8 mouse cellular contexts compared by ENCODE assay signal in the genomic region with DNA sequence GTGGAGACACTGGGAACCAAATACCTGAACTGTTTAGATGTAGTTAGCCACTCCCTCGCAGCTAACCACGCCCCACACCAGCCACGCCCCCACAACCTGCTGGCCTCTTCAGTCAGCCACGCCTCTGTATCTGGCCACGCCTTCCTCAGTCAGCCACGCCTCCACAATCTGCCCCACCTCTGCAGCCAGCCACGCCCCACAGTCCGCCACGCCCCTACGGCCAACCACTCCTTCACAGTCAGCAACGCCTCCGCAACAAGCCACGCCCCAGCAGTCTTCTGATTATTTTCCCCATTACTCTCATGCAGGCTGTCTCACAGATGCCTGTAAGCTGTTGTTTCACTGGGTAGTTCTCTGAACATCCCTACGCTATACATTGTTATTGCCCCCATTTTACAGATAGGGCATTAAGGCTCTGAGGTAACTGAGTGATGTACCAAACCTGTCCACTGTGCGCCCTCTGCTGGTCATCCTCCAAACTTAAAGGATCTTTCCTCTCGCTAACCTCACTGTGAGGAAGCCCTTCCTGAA. TPM values are rescaled to one million over a fixed set of nuclear protein-coding genes. Genes with fewer than 3 reads are reported as not detected.
DNase-seq lines count a peak whose midpoint lies in the region; ATAC-seq and TF ChIP-seq lines count a peak whose summit lies in the region.

No protein-coding gene starts in this region.

- no peak overlapping the region for H3K27ac ChIP-seq in hindbrain, embryonic 10.5 days
- H3K27ac ChIP-seq in hindbrain, embryonic 16.5 days (ENCODE audit: low read depth, low read length): no peak overlapping the region
- no peak overlapping the region for H3K27ac ChIP-seq in heart, embryonic 13.5 days (replicated peaks)
- H3K27ac ChIP-seq in stomach, postnatal 0 days (replicated peaks): no peak overlapping the region

- no peak overlapping the region for H3K9ac ChIP-seq in hindbrain, embryonic 16.5 days (ENCODE audit: low read depth, low read length)
- no peak overlapping the region for H3K9ac ChIP-seq in heart, embryonic 13.5 days
- H3K9ac ChIP-seq in stomach, postnatal 0 days (ENCODE audit: low read length): no peak overlapping the region

- TF ChIP-seq EP300 in stomach, postnatal 0 days (optimal IDR thresholded peaks at IDR 0.05): no peak

- TF ChIP-seq CTCF in stomach, postnatal 0 days (IDR thresholded peaks at IDR 0.05; ENCODE audit: low read depth): peak; percentile 82

- no peaks in the 10 kb centered on the region for H3K27me3 ChIP-seq in hindbrain, embryonic 10.5 days (ENCODE audit: insufficient read depth, poor library complexity, severe bottlenecking)
- H3K27me3 ChIP-seq in hindbrain, embryonic 16.5 days (replicated peaks; ENCODE audit: control insufficient read depth, insufficient read depth, low read length): no peaks in the 10 kb centered on the region; the same call in 1 of the 2 replicates
- peaks cover 37% of the 10 kb centered on the region for H3K27me3 ChIP-seq in heart, embryonic 13.5 days (replicated peaks)
- peaks cover 61% of the 10 kb centered on the region for H3K27me3 ChIP-seq in megakaryocyte, embryonic 14.5 days (replicated peaks)
- no peaks in the 10 kb centered on the region for H3K27me3 ChIP-seq in stomach, postnatal 0 days (ENCODE audit: control insufficient read depth, insufficient read depth, low read length)

- no peak overlapping the region for H3K4me2 ChIP-seq in hindbrain, embryonic 16.5 days (ENCODE audit: low read length)
- no peak overlapping the region for H3K4me2 ChIP-seq in heart, embryonic 13.5 days
- no peak overlapping the region for H3K4me2 ChIP-seq in stomach, postnatal 0 days (replicated peaks; ENCODE audit: low read depth)

- WGBS in hindbrain, embryonic 10.5 days: 17% methylated on average over 16 of the region's 16 CpGs
- WGBS in hindbrain, embryonic 16.5 days: 15% methylated on average over 16 of the region's 16 CpGs
- 16% methylated on average over 16 of the region's 16 CpGs for WGBS in heart, embryonic 13.5 days
- WGBS in stomach, postnatal 0 days: 19% methylated on average over 16 of the region's 16 CpGs

- no peaks in the 10 kb centered on the region for H3K36me3 ChIP-seq in hindbrain, embryonic 10.5 days
- H3K36me3 ChIP-seq in hindbrain, embryonic 16.5 days (ENCODE audit: control insufficient read depth, insufficient read depth, low read length): no peaks in the 10 kb centered on the region
- H3K36me3 ChIP-seq in heart, embryonic 13.5 days: no peaks in the 10 kb centered on the region
- no peaks in the 10 kb centered on the region for H3K36me3 ChIP-seq in megakaryocyte, embryonic 14.5 days (replicated peaks; ENCODE audit: low read length)
- H3K36me3 ChIP-seq in stomach, postnatal 0 days (ENCODE audit: control insufficient read depth, insufficient read depth, low read length): no peaks in the 10 kb centered on the region

- no peak; the same call in 1 of the 2 replicates for ATAC-seq in hindbrain, embryonic 16.5 days
- peak; percentile 84 for ATAC-seq in heart, embryonic 13.5 days (ENCODE audit: extremely low read depth, insufficient number of reproducible peaks, low FRiP score, low TSS enrichment)
- ATAC-seq in stomach, postnatal 0 days (ENCODE audit: low FRiP score, low TSS enrichment): peak; percentile 87

- H3K9me3 ChIP-seq in hindbrain, embryonic 10.5 days: no peaks in the 10 kb centered on the region; the same call in 1 of the 2 replicates
- no peaks in the 10 kb centered on the region for H3K9me3 ChIP-seq in hindbrain, embryonic 16.5 days (ENCODE audit: control insufficient read depth, low read length)
- no peaks in the 10 kb centered on the region for H3K9me3 ChIP-seq in heart, embryonic 13.5 days
- no peaks in the 10 kb centered on the region for H3K9me3 ChIP-seq in megakaryocyte, embryonic 14.5 days
- H3K9me3 ChIP-seq in stomach, postnatal 0 days (ENCODE audit: control insufficient read depth, low read length): no peaks in the 10 kb centered on the region

- H3K4me3 ChIP-seq in hindbrain, embryonic 10.5 days: no peak overlapping the region
- H3K4me3 ChIP-seq in hindbrain, embryonic 16.5 days (ENCODE audit: low read length): no peak overlapping the region
- no peak overlapping the region for H3K4me3 ChIP-seq in heart, embryonic 13.5 days
- H3K4me3 ChIP-seq in megakaryocyte, embryonic 14.5 days (replicated peaks): peak overlapping the region; percentile 34
- H3K4me3 ChIP-seq in stomach, postnatal 0 days (ENCODE audit: low read depth, low read length): no peak overlapping the region

- DNase-seq in hindbrain, embryonic 10.5 days (ENCODE audit: low spot score): peak; percentile 35
- DNase-seq in ES-CJ7 (ENCODE audit: low read depth, low spot score): peak; percentile 97
- peak; percentile 56 to 59 for DNase-seq in cerebellum, postnatal 36 days
- peak; percentile 33 for DNase-seq in layer of hippocampus, adult 9-10 months (ENCODE audit: low spot score)
- peak; percentile 92 for DNase-seq in stomach, postnatal 0 days (ENCODE audit: low spot score)

- H3K4me1 ChIP-seq in hindbrain, embryonic 10.5 days (replicated peaks): peaks cover 2% of the 10 kb centered on the region; the same call in 1 of the 2 replicates
- H3K4me1 ChIP-seq in hindbrain, embryonic 16.5 days (ENCODE audit: control insufficient read depth, insufficient read depth, low read depth, low read length): no peaks in the 10 kb centered on the region
- no peaks in the 10 kb centered on the region for H3K4me1 ChIP-seq in heart, embryonic 13.5 days
- peaks cover 11% of the 10 kb centered on the region for H3K4me1 ChIP-seq in megakaryocyte, embryonic 14.5 days
- no peaks in the 10 kb centered on the region for H3K4me1 ChIP-seq in stomach, postnatal 0 days (replicated peaks; ENCODE audit: control insufficient read depth, insufficient read depth)

RNA-seq across cellular contexts. Expression of a gene that starts 16.2 kb away (rescaled TPM):
- 153 and 167 TPM in 2 replicates for polyA plus RNA-seq in hindbrain, embryonic 10.5 days (2016; fragmentation: Nextera tagmentation; extraction: Ambion mirVana)
- 145 and 162 TPM in 2 replicates for polyA plus RNA-seq in hindbrain, embryonic 16.5 days (2015; fragmentation: Nextera tagmentation; extraction: Ambion mirVana)
- 50.5 and 61.6 TPM in 2 replicates for polyA plus RNA-seq in heart, embryonic 13.5 days (2015; fragmentation: Nextera tagmentation; extraction: Ambion mirVana)
- polyA plus RNA-seq in megakaryocyte, embryonic 14.5 days (2012; ENCODE audit: insufficient read depth, low replicate concordance): 17.8 and 20.5 TPM in 2 replicates
- 82.8 and 85.8 TPM in 2 replicates for polyA plus RNA-seq in stomach, postnatal 0 days (2015; fragmentation: Nextera tagmentation; extraction: Ambion mirVana)

RNA-seq across cellular contexts. Expression of a gene that starts 53.5 kb away (rescaled TPM):
- 9.7 and 13.4 TPM in 2 replicates for polyA plus RNA-seq in hindbrain, embryonic 10.5 days (2016; fragmentation: Nextera tagmentation; extraction: Ambion mirVana)
- polyA plus RNA-seq in hindbrain, embryonic 16.5 days (2015; fragmentation: Nextera tagmentation; extraction: Ambion mirVana): 5.7 and 6.8 TPM in 2 replicates
- polyA plus RNA-seq in heart, embryonic 13.5 days (2015; fragmentation: Nextera tagmentation; extraction: Ambion mirVana): 6.8 and 8.0 TPM in 2 replicates
- polyA plus RNA-seq in megakaryocyte, embryonic 14.5 days (2012; ENCODE audit: insufficient read depth, low replicate concordance): 45.8 and 90.5 TPM in 2 replicates
- 9.3 and 10.7 TPM in 2 replicates for polyA plus RNA-seq in stomach, postnatal 0 days (2015; fragmentation: Nextera tagmentation; extraction: Ambion mirVana)

RNA-seq across cellular contexts. Expression of a gene that starts 56.3 kb away (rescaled TPM):
- not detected in 2 replicates for polyA plus RNA-seq in hindbrain, embryonic 10.5 days (2016; fragmentation: Nextera tagmentation; extraction: Ambion mirVana)
- polyA plus RNA-seq in hindbrain, embryonic 16.5 days (2015; fragmentation: Nextera tagmentation; extraction: Ambion mirVana): not detected in 2 replicates
- polyA plus RNA-seq in heart, embryonic 13.5 days (2015; fragmentation: Nextera tagmentation; extraction: Ambion mirVana): not detected in 2 replicates
- polyA plus RNA-seq in megakaryocyte, embryonic 14.5 days (2012; ENCODE audit: insufficient read depth, low replicate concordance): not detected in 2 replicates
- not detected in 2 replicates for polyA plus RNA-seq in stomach, postnatal 0 days (2015; fragmentation: Nextera tagmentation; extraction: Ambion mirVana)

Comparison
In these comparisons a context has a peak if more than half of its experiments do, and no peak if none do; other contexts are left out.
1. DNase-seq: peak in every context shown above with its lines; median percentile 97 in ES-CJ7; 92 in stomach, postnatal 0 days; 58 in cerebellum, postnatal 36 days; 35 in hindbrain, embryonic 10.5 days; 33 in layer of hippocampus, adult 9-10 months.